Mouse (Mus musculus) macrophage (primary cell): ENCODE measurements around the gene Fam3c. TPM values are rescaled to one million over a fixed set of nuclear protein-coding genes. Genes with fewer than 3 reads are reported as not detected.

Experiments used
- H3K27ac ChIP-seq: fragments of 350-480 bp; formaldehyde crosslinking; 2 replicates; pipeline ENCODE4 v1.9.0; 2021
- H3K36me3 ChIP-seq: fragments of 350-480 bp; formaldehyde crosslinking; 2 replicates; pipeline ENCODE4 v1.9.0; 2021; ENCODE audit errors: inconsistent target
- H3K4me3 ChIP-seq: fragments of 350-480 bp; formaldehyde crosslinking; 2 replicates; pipeline ENCODE4 v1.9.0; 2021; ENCODE audit errors: inconsistent target
- H3K79me2 ChIP-seq: fragments of 350-480 bp; formaldehyde crosslinking; 2 replicates; pipeline ENCODE4 v1.9.0; 2021; ENCODE audit errors: inconsistent target
- WGBS: methylation state at CpG from one replicate; pipeline ENCODE4 v1.1.7; 2026; ENCODE audit warnings: inconsistent platforms; ENCODE audit not compliant: missing documents; 5-methylcytosine and 5-hydroxymethylcytosine counted together
- polyA plus RNA-seq: library from polyadenylated mRNA; stranded (reverse); fragments of 250-400 nt; gene quantifications from 3 replicates; pipeline ENCODE4 v1.2.4, GENCODE M21; 2018; ENCODE audit warnings: inconsistent platforms
- total RNA-seq, 78 experiments: library from RNA; depleted of rRNA; stranded (reverse); fragments of 250-400 nt; gene quantifications; 1 replicate in 9 of 78; 2 replicates in 24 of 78; 3 replicates in 43 of 78; 4 replicates in 2 of 78; pipeline ENCODE4 v1.2.4; 2018; ENCODE audit warnings: inconsistent platforms in 56 of 78

Fam3c gene
- total RNA-seq (2018; cell fraction: chromatin; rRNA removed): 10 to 100 TPM in 21 of 26 experiments, 1 to 10 TPM in 5; 5.5 to 52.7 (median 25.7) TPM
- 100 to 1,000 TPM in 3 of 26 experiments, 10 to 100 TPM in 23; 57.7 to 117 (median 89.4) TPM for total RNA-seq (2018; cell fraction: cytosol; rRNA removed)
- total RNA-seq (2018; cell fraction: nucleus; rRNA removed): 100 to 1,000 TPM in 2 of 26 experiments, 10 to 100 TPM in 24; 14.2 to 136 (median 72.7) TPM
- polyA plus RNA-seq: 74.2 to 155 TPM (median 79.4 TPM) in 3 replicates

DNA sequence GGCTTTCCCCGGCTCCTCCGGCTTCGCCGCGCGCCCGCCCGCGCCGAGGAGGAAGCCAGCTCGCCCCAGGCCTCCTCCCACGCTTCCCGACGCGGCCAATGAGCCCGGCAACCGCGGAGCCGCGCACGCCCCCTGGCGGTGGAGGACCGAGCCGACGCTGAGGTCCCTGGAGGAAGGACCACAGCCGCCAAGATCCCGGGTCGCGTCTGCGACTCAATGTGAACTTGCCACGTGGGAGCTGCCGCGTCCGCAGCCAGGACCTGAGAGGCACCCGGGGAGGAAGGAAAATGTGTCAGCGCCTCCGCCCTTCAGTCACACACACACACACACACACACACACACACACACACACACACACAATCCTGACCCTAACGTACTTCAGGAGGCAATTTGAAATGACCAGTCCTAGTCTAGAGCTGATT lies at the start of gene Fam3c:
Gene Fam3c, minus strand, starts transcription at position 158 of the 422 bp plus-strand sequence.
- 3% methylated on average over 35 of the region's 38 CpGs for WGBS
- Histone ChIP-seq H3K27ac (peak within 1 kb of the TSS; percentile 58), H3K36me3 (no peaks in the 10 kb centered on the region), H3K79me2 (peaks cover 45% of the 10 kb centered on the region), H3K4me3 (peak within 1 kb of the TSS; percentile 57)

DNA sequence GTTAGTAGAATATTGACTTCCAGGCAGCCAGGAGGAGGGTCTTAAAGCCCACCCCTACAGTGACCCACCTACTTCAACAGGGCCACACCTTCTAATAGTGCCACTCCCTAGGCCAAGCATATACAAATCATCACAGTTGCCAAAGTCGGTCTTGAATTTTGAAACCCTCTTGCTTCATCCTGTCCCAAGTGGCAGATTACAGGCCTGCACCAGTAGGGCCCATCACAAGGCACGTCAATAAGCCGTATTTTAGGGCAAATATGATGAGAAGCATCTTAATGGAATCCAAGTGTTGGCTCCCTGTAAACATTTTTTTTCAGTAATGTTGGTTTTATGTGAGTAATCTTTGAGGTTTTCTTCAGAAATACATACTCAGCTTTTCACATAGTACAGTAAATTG lies 49.0 kb upstream of the Fam3c start:
- H3K27ac ChIP-seq: no peak overlapping the region
- H3K4me3 ChIP-seq: no peak overlapping the region
- H3K79me2 ChIP-seq: no peaks in the 10 kb centered on the region
- WGBS: 100% methylated on average over 3 of the region's 3 CpGs
- no peaks in the 10 kb centered on the region for H3K36me3 ChIP-seq

DNA sequence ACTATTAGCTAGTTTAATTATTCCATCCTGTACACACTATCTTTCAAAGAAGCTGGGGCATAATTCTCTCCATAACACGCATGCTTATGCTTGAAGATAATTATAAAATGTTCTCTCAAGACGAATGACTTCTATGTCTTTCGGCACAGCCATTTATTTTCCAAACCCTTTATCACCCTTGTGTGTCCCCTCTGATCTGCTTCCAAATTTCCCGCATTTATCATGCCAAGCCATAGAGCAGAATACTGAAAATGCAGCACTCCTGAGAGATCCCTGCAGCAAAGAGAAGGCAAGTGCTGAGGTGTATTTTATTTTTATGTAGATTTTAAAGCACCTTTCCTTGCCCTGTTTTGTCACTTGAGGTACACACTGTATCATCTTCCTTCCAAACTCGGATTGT lies 47.7 kb upstream of the Fam3c start:
- Histone ChIP-seq H3K4me3 (no peak overlapping the region), H3K36me3 (no peaks in the 10 kb centered on the region), H3K79me2 (no peaks in the 10 kb centered on the region), H3K27ac (no peak overlapping the region)
- 93% methylated on average over 5 of the region's 5 CpGs for WGBS

DNA sequence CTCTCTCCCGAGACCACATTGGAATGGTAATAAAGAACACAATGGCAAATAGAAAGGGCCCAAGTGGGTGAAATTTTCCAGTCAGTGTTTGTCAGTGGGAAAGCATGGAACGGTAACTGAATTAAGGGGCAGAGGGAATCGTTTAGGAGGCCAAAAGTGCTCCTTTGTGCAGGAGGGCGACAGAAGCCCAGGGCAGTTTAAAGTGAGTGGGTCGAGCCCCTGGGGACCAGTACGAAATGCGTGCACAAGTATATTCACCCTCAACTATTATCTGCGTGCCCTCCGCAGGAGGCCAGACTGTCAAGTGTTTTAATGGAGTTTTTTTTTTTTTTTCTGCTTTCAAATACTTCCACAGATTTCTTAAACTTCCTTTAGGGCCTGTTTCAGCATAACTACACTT lies 47.3 kb upstream of the Fam3c start:
- H3K27ac ChIP-seq: no peak overlapping the region

DNA sequence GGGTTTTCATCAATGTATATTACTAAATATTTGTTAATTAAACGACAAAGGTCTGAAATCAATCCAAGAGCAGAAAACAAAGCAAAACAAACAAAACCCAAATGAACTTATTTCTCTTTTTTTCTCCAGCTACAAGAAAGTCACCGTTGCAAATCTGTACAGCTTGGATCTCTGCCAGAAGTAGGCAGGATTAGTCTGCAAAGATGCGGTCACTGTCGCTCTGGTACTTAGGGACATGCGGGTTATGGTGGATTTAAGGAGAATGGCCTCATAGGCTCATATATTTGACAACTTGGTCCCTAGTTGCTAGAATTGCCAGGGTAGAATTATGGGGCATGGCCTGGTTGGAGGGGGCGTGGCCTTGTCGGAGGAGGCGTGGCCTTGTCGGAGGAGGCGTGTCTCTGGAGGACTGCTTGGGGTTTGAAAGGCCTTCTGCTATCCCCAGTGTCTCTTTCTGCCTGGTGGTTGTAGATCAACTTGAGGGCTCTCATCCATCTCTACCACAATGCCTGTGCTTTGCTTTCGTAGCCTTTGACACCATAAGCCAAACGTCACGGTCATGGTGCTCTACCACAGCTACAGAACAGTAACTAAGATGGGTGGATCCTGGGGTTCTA lies 46.6 kb upstream of the Fam3c start:
- no peaks in the 10 kb centered on the region for H3K79me2 ChIP-seq
- WGBS: 82% methylated on average over 13 of the region's 13 CpGs
- no peaks in the 10 kb centered on the region for H3K36me3 ChIP-seq
- no peak overlapping the region for H3K4me3 ChIP-seq
- H3K27ac ChIP-seq: no peak overlapping the region

More for the DNA sequence above, 47.3 kb upstream of the Fam3c start:
- Histone ChIP-seq H3K36me3 (no peaks in the 10 kb centered on the region), H3K4me3 (no peak overlapping the region), H3K79me2 (no peaks in the 10 kb centered on the region)
- 97% methylated on average over 9 of the region's 9 CpGs for WGBS

DNA sequence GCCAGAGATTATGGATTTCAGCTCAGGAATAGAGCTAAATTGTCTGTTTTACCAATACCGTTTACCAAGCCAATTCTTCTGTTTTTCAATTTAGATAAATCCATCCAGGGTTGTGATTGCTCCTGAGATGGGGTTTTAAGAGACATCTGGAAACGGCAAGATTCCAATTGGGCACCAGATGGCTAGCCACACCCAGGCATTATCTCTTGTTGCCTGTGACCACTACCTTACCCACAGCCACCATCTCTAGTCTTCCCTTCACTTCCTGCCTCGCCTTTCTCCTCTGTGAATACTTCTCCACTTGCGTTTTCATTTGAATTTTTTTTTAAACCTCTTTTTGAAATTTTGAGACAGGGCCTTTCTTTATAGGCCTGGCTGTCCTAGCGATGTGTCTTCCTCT lies 46.0 kb upstream of the Fam3c start:
- no peaks in the 10 kb centered on the region for H3K36me3 ChIP-seq
- no peak overlapping the region for H3K4me3 ChIP-seq
- H3K27ac ChIP-seq: no peak overlapping the region
- 63% methylated on average over 5 of the region's 5 CpGs for WGBS
- H3K79me2 ChIP-seq: no peaks in the 10 kb centered on the region

DNA sequence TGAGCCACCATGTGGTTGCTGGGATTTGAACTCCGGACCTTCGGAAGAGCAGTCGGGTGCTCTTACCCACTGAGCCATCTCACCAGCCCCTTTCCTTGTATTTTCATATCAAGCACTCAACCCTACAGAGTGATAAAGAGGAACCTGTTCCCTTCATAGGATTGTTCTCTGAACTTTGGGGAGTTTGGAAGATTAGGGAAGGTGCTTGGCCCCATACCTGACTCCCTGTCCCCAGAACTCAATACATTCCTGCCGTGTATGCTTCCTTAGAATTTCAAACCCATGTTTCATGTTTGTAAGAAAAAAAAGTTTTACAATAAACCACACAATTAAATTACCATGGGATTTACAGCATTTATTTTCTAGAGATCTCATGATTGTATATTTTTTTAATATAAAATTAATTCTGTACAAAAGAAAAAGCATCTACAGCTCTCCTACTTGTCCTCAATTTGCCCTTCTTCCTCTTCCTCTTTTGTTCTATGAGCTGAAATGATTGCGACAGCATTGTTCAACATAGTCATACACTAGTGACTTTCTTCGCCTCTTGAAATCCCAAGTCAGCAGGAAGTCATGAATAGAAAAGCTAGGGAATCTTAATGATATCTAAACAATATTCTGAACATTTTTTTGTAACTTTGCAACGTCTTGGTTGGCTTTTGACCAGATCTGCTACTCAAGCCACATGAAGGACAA lies 42.2 kb upstream of the Fam3c start:
- no peaks in the 10 kb centered on the region for H3K79me2 ChIP-seq
- H3K27ac ChIP-seq: peak overlapping the region; percentile 70
- 27% methylated on average over 4 of the region's 7 CpGs for WGBS
- H3K4me3 ChIP-seq: no peak overlapping the region
- no peaks in the 10 kb centered on the region for H3K36me3 ChIP-seq

DNA sequence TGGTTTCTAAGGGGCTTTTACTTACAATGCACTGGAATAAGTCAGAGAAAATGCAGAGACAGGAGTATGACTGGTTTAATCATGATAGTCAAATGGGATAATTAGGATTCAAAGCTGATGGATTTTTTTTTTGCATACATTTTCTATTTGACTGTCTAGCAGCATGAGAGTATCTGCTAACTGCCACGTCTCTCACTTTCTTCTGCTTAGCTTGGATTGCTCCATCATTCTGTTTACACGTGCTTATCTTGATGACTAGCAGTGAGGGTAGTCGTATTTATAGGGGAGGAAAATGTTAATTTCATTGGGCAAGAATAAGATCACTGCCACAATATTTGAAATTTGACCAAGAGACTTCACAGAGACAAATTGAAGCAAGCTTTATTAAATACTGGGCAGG lies 39.2 kb upstream of the Fam3c start:
- WGBS: 82% methylated on average over 3 of the region's 3 CpGs
- Histone ChIP-seq H3K36me3 (no peaks in the 10 kb centered on the region), H3K79me2 (no peaks in the 10 kb centered on the region), H3K27ac (no peak overlapping the region), H3K4me3 (no peak overlapping the region)

DNA sequence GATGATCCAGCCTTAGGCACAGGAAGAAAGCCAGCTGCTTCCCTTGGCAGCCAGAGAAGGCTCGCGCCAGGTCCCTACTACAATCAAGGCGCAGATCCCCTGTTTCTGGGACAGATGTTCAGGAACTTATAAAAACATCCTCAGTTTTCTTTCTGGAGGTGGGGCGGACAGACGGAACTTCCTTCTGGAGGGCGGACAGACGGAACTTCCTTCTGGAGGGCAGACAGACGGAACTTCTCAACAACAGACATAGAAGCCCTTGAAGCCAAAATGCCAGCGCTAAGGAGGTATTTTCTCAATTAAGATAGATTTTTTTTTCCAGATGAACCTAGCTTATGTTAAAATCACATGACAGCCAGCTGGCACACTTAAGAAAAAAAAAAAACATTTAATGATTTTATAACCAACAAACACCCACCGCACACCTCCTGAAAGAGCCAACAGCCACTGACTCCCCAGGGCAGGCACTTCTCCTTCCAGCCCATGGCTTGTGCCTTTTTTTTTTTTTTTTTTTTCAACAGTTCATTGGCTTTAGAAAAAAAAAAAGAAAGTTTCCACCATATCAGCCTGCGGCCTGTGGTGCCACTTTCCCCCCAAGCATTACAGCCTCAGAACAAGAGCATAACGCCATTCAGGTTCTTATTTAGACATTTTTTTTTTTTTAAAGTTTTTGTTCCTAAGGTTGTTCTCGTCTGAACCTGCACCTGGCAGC lies 34.8 kb upstream of the Fam3c start:
- H3K36me3 ChIP-seq: no peaks in the 10 kb centered on the region
- H3K79me2 ChIP-seq: no peaks in the 10 kb centered on the region
- H3K4me3 ChIP-seq: no peak overlapping the region
- 34% methylated on average over 13 of the region's 13 CpGs for WGBS
- peak overlapping the region; percentile 40 for H3K27ac ChIP-seq

DNA sequence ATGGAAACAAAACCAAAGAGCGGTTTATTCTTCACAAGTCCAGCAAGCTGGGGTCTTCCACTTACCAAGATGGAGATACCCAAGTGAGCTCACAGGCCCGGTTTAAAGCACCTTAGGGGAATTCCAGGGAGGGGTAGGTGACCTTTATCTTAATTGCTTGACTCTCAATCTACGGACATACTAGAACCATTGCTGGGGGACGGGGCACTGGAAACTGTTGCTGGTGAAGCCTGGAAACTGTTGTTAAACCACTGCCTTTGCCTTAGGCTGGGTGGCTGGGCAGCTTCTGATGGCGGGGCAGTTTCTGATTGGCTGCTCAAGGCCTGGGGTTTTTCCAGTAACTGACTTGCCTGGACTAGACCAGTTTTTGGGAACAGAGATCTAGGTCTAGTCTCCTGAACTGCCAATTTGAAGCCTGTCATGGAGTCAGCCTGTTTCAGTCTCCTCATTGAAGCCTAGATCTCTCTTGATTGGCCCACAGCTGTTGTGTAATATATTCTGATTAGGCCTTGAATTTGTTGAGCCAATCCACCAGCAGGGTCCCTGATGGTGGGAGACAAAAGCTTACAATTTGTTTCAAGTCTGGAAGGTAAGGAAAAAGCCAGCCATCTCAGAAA lies 29.3 kb upstream of the Fam3c start:
- Histone ChIP-seq H3K79me2 (no peaks in the 10 kb centered on the region), H3K27ac (no peak overlapping the region), H3K4me3 (no peak overlapping the region), H3K36me3 (no peaks in the 10 kb centered on the region)
- WGBS: 95% methylated on average over 5 of the region's 5 CpGs

DNA sequence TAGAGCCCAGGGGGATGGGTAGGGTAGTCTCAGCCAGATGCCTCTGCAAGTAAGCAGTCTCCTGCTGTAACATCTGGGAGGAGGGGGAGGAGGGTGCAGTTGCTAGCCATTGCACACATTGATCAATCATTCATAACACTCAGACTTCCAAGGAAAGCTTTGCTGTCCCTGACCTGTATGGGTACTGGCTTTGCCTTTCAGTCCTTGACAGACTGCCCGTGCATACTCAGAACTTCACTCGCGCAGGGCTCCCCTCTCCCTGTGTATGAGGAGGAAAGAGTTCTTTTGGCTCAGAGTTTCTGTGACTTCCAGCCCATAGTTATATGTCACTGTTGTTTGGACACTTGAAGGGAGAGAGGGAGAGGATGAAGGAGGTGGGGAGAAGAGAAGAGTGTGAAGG lies 24.2 kb upstream of the Fam3c start:
- 100% methylated on average over 3 of the region's 3 CpGs for WGBS
- Histone ChIP-seq H3K36me3 (no peaks in the 10 kb centered on the region), H3K27ac (no peak overlapping the region), H3K4me3 (no peak overlapping the region), H3K79me2 (no peaks in the 10 kb centered on the region)

DNA sequence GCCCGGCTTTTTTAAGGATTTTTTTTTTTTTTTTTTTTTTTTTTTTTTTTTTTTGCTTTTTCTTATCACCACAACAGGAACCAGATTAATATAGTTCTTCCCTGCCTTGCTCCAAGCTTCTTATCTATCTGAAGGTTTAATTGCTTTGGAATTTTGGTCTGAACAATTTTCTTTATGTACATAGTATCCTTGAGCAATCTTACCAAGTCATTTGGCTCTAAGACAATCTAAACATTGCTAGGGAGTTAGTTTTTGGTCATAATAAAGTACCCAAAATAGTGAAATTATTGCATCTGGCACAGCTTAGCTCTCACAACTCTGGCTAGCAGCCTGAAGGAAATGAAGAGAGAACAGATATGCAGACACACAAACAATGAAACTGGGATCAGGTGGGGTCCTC lies 23.8 kb upstream of the Fam3c start:
- H3K79me2 ChIP-seq: no peaks in the 10 kb centered on the region
- no CpG with 5 or more reads among the region's 1 CpGs for WGBS
- no peak overlapping the region for H3K4me3 ChIP-seq
- H3K27ac ChIP-seq: no peak overlapping the region
- no peaks in the 10 kb centered on the region for H3K36me3 ChIP-seq

DNA sequence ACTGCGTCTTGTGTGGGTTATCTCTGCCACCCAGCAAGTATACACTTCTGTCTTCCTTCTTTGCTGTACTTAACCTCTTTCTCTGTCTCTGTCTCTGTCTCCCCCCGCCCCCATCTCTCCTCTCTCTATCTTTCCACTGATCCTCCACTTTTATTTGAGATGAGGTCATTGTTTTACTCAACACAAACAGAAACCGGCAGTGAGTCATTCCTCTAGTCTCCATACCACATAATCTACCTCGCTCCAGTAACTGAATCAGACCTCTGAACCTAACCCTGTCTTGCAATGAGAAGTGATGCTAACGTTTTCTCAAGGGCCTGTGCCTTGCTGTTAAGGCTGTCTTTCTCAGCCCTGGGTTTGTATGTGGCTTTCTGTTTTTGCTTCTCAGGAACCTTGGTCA lies 22.4 kb upstream of the Fam3c start:
- WGBS: 86% methylated on average over 5 of the region's 5 CpGs
- Histone ChIP-seq H3K4me3 (no peak overlapping the region), H3K36me3 (no peaks in the 10 kb centered on the region), H3K79me2 (no peaks in the 10 kb centered on the region), H3K27ac (no peak overlapping the region)

DNA sequence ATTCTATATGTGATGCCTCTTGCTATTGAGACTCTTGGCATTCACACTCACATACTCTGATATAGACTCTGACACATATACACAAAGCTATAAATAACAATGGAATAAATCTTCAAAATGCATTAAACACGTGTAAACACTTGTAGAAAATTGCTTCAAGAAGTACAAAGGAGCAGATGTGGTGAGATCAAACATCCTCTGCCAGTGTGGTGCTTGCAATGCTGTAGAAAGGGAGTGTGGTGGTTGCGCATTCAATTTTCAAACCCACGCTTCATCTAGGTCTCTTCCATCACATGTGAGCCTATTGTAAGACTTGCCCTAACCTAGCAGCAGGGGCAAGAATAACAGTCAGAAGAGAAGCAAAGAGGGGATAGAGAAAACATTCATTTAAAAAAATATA lies 18.7 kb upstream of the Fam3c start:
- WGBS: 93% methylated on average over 3 of the region's 3 CpGs
- no peak overlapping the region for H3K4me3 ChIP-seq
- no peaks in the 10 kb centered on the region for H3K36me3 ChIP-seq
- no peak overlapping the region for H3K27ac ChIP-seq
- no peaks in the 10 kb centered on the region for H3K79me2 ChIP-seq
